Mouse (Mus musculus) activated CD4-positive, CD25-positive, alpha-beta regulatory T cell, adult 9 weeks (primary cell): ENCODE results near the gene Ccdc92. TPM values are rescaled to one million over a fixed set of nuclear protein-coding genes. Genes with fewer than 3 reads are reported as not detected.

ENCODE experiments used
- polyA plus RNA-seq: library from polyadenylated mRNA; unstranded; fragments of 100-300 nt; shearing (Covaris generic); gene quantifications from one replicate; pipeline ENCODE4 v1.2.1, GENCODE M21; 2017

The Ccdc92 gene
- polyA plus RNA-seq, result 10.9 TPM

GRCm38 (mm10) chr5:124862013-124862866 lies at the start of gene Ccdc92, which contains the start of gene Zfp664:
TSS of gene Ccdc92 (minus strand) at chr5:124862424.
TSS of gene Zfp664 (plus strand) at chr5:124862691.

Other genes starting within 250 kb of the Ccdc92 start
- gene Atp6v0a2, start 233.8 kb downstream of the Ccdc92 start, polyA plus RNA-seq, result 73.6 TPM
- gene Dnah10, start 137.3 kb downstream of the Ccdc92 start, polyA plus RNA-seq, result 0.15 TPM
- gene Zfp664, start 267 bp upstream of the Ccdc92 start, polyA plus RNA-seq, result 16.0 TPM
- 0.22 TPM for gene Rflna, start 140.8 kb upstream of the Ccdc92 start, polyA plus RNA-seq